Mouse (Mus musculus) embryonic facial prominence, embryonic 12.5 days (tissue): Measurements from ENCODE around the gene Abl1. TPM values are rescaled to one million over a fixed set of nuclear protein-coding genes. Genes with fewer than 3 reads are reported as not detected.

ENCODE experiments used
- ATAC-seq: fragments of 200-750 bp; cut with Nextera tagmentation; 2 replicates; pipeline ENCODE4 v1.8.0; 2017; ENCODE audit not compliant: insufficient number of reproducible peaks, insufficient read depth, low FRiP score, low TSS enrichment
- H3K27ac ChIP-seq: fragments of 300-500 bp; sonication (generic); 2 replicates; pipeline ENCODE4 v1.5.1; 2016; ENCODE audit warnings: mild to moderate bottlenecking
- H3K27me3 ChIP-seq: fragments of 300-500 bp; sonication (generic); 2 replicates; pipeline ENCODE4 v1.6.1; 2016; ENCODE audit warnings: mild to moderate bottlenecking, moderate library complexity
- H3K36me3 ChIP-seq: fragments of 300-500 bp; sonication (generic); 2 replicates; pipeline ENCODE4 v1.6.1; 2016; ENCODE audit warnings: mild to moderate bottlenecking
- H3K4me1 ChIP-seq: fragments of 300-500 bp; sonication (generic); 2 replicates; pipeline ENCODE4 v1.6.1; 2016
- H3K4me2 ChIP-seq: fragments of 300-500 bp; sonication (generic); replicated peaks from 2 replicates; pipeline ENCODE4 v1.6.1; 2016; ENCODE audit warnings: mild to moderate bottlenecking, moderate library complexity
- H3K4me3 ChIP-seq: fragments of 300-500 bp; sonication (generic); 2 replicates; pipeline ENCODE4 v1.5.1; 2016; ENCODE audit warnings: mild to moderate bottlenecking
- H3K9ac ChIP-seq: fragments of 300-500 bp; sonication (generic); 2 replicates; pipeline ENCODE4 v1.6.1; 2016; ENCODE audit warnings: mild to moderate bottlenecking, moderate library complexity
- H3K9me3 ChIP-seq: fragments of 300-500 bp; sonication (generic); 2 replicates; pipeline ENCODE4 v1.6.1; 2016; ENCODE audit warnings: mild to moderate bottlenecking, moderate library complexity
- WGBS: fragments of 180-500 bp; shearing (Covaris S2); methylation state at CpG from one replicate; pipeline ENCODE4 v1.1.7; 2016; 5-methylcytosine and 5-hydroxymethylcytosine counted together
- polyA plus RNA-seq: library from polyadenylated mRNA; unstranded; fragments of >200 nt; fragmentation: Nextera tagmentation; extraction: Ambion mirVana; gene quantifications from 2 replicates; pipeline ENCODE4 v1.2.1, GENCODE M21; 2016

Gene Abl1
- polyA plus RNA-seq, 1 experiment from 2014 or later, result 67.5 TPM

GRCm38 (mm10) chr2:31844729-31845136 lies 156.6 kb downstream of the Abl1 start:
- H3K4me2 ChIP-seq, result peak overlapping the region; percentile 86; the same call in 1 of the 2 replicates
- peaks cover 63% of the 10 kb centered on the region for H3K27me3 ChIP-seq
- H3K9ac ChIP-seq, result no peak overlapping the region
- no peak overlapping the region for H3K27ac ChIP-seq
- H3K9me3 ChIP-seq, result no peaks in the 10 kb centered on the region
- H3K4me1 ChIP-seq, result peaks cover 28% of the 10 kb centered on the region
- H3K4me3 ChIP-seq, result no peak overlapping the region
- no peak for ATAC-seq
- H3K36me3 ChIP-seq, result no peaks in the 10 kb centered on the region
- WGBS, result 6% methylated on average over 10 of the region's 10 CpGs

GRCm38 (mm10) chr2:31845512-31845895 lies 157.3 kb downstream of the Abl1 start:
- 3% methylated on average over 26 of the region's 26 CpGs for WGBS
- Histone ChIP-seq H3K27me3 (peaks cover 63% of the 10 kb centered on the region), H3K27ac (no peak overlapping the region), H3K36me3 (no peaks in the 10 kb centered on the region), H3K9me3 (no peaks in the 10 kb centered on the region), H3K9ac (peak overlapping the region; percentile 59), H3K4me3 (peak overlapping the region; percentile 57), H3K4me1 (peaks cover 28% of the 10 kb centered on the region), H3K4me2 (peak overlapping the region; percentile 86)
- no peak for ATAC-seq

- ATAC-seq, result no peak
- Histone ChIP-seq H3K9me3 (no peaks in the 10 kb centered on the region), H3K27me3 (peaks cover 59% of the 10 kb centered on the region), H3K4me2 (peak within 1 kb of the TSS; percentile 86), H3K9ac (peak within 1 kb of the TSS; percentile 59), H3K36me3 (no peaks in the 10 kb centered on the region), H3K4me3 (peak within 1 kb of the TSS; percentile 57), H3K4me1 (peaks cover 28% of the 10 kb centered on the region), H3K27ac (no peak within 1 kb of the TSS)
- WGBS, result under 1% methylated on average over 64 of the region's 88 CpGs
Observed at GRCm38 (mm10) chr2:31845896-31846691, 157.9 kb downstream of the Abl1 start, which contains the start of gene Fibcd1. Fibcd1 (minus strand) TSS chr2:31846005.

GRCm38 (mm10) chr2:31846692-31847660 lies 158.8 kb downstream of the Abl1 start:
- H3K4me2 ChIP-seq, result peak overlapping the region; percentile 86
- no peak overlapping the region for H3K27ac ChIP-seq
- 0 out of 2 replicates have a peak overlapping the region, but pooled peaks have one; percentile 59 for H3K9ac ChIP-seq
- no peak for ATAC-seq
- 2% methylated on average over 35 of the region's 35 CpGs for WGBS
- peaks cover 53% of the 10 kb centered on the region for H3K27me3 ChIP-seq
- H3K4me3 ChIP-seq, result peak overlapping the region; percentile 57
- no peaks in the 10 kb centered on the region for H3K9me3 ChIP-seq
- H3K36me3 ChIP-seq, result no peaks in the 10 kb centered on the region
- H3K4me1 ChIP-seq, result peaks cover 28% of the 10 kb centered on the region

GRCm38 (mm10) chr2:31847908-31848307 lies 159.7 kb downstream of the Abl1 start:
- H3K27ac ChIP-seq, result no peak overlapping the region
- no peaks in the 10 kb centered on the region for H3K9me3 ChIP-seq
- H3K27me3 ChIP-seq, result peaks cover 48% of the 10 kb centered on the region
- peak; percentile 29; the same call in 1 of the 2 replicates for ATAC-seq
- 25% methylated on average over 6 of the region's 6 CpGs for WGBS
- H3K4me3 ChIP-seq, result no peak overlapping the region
- H3K4me1 ChIP-seq, result peaks cover 28% of the 10 kb centered on the region
- no peak overlapping the region for H3K4me2 ChIP-seq
- no peaks in the 10 kb centered on the region for H3K36me3 ChIP-seq
- no peak overlapping the region for H3K9ac ChIP-seq

GRCm38 (mm10) chr2:31850141-31850540 lies 162.0 kb downstream of the Abl1 start:
- Histone ChIP-seq H3K4me2 (no peak overlapping the region), H3K4me3 (no peak overlapping the region), H3K36me3 (no peaks in the 10 kb centered on the region), H3K9ac (no peak overlapping the region), H3K27me3 (peaks cover 26% of the 10 kb centered on the region), H3K4me1 (peaks cover 26% of the 10 kb centered on the region), H3K27ac (no peak overlapping the region), H3K9me3 (no peaks in the 10 kb centered on the region)
- 25% methylated on average over 12 of the region's 12 CpGs for WGBS
- no peak for ATAC-seq

Other genes with a start within 250 kb of the Abl1 start
- gene Ass1, start 218.2 kb upstream of the Abl1 start, polyA plus RNA-seq, result 9.3 and 14.1 TPM in 2 replicates
- gene Fubp3, start 115.7 kb upstream of the Abl1 start, polyA plus RNA-seq, result 91.7 and 95.9 TPM in 2 replicates
- gene Prdm12, start 48.3 kb upstream of the Abl1 start, polyA plus RNA-seq, result 9.4 and 14.9 TPM in 2 replicates
- 79.6 and 79.7 TPM in 2 replicates for gene Exosc2, start 17.7 kb upstream of the Abl1 start, polyA plus RNA-seq
- 0.15 and 0.18 TPM in 2 replicates for gene Qrfp, start 122.2 kb downstream of the Abl1 start, polyA plus RNA-seq
- gene Fibcd1, start 157.6 kb downstream of the Abl1 start, polyA plus RNA-seq, result 0.52 and 0.78 TPM in 2 replicates
- gene Lamc3, start 198.9 kb downstream of the Abl1 start, polyA plus RNA-seq, result 1.8 and 2.5 TPM in 2 replicates